Mouse (Mus musculus) right cerebral cortex, postnatal 4 days (tissue): Measurements from ENCODE around the gene Chchd6.

Experiments used
- DNase-seq: peaks from one replicate; pipeline ENCODE4 v3.0.0-alpha.2; 2022

Gene Chchd6

GRCm38 (mm10) chr6:89353101-89353500 lies 242.4 kb downstream of the Chchd6 start:
- no peak for DNase-seq

GRCm38 (mm10) chr6:89351441-89352137 lies 243.9 kb downstream of the Chchd6 start:
- DNase-seq: peak; percentile 58

- DNase-seq: no peak
Observed at GRCm38 (mm10) chr6:89350520-89350919, 244.9 kb downstream of the Chchd6 start.

- no peak for DNase-seq
Observed at GRCm38 (mm10) chr6:89350037-89350515, 245.4 kb downstream of the Chchd6 start.

GRCm38 (mm10) chr6:89348363-89348762 lies 247.1 kb downstream of the Chchd6 start:
- DNase-seq: peak; percentile 43

GRCm38 (mm10) chr6:89347792-89348191 lies 247.7 kb downstream of the Chchd6 start:
- no peak for DNase-seq

- DNase-seq: no peak
Observed at GRCm38 (mm10) chr6:89345855-89346254, 249.6 kb downstream of the Chchd6 start.

- no peak for DNase-seq
Observed at GRCm38 (mm10) chr6:89345486-89345785, 250.0 kb downstream of the Chchd6 start.

- peak; percentile 56 for DNase-seq
Observed at GRCm38 (mm10) chr6:89344613-89345485, 250.6 kb downstream of the Chchd6 start.

- no peak for DNase-seq
Observed at GRCm38 (mm10) chr6:89341981-89342380, 253.5 kb downstream of the Chchd6 start.

- DNase-seq: peak; percentile 62
Observed at GRCm38 (mm10) chr6:89339447-89339846, 256.0 kb downstream of the Chchd6 start.

- no peak for DNase-seq
Observed at GRCm38 (mm10) chr6:89338733-89339132, 256.7 kb downstream of the Chchd6 start.

GRCm38 (mm10) chr6:89337574-89337973 lies 257.9 kb downstream of the Chchd6 start:
- no peak for DNase-seq

GRCm38 (mm10) chr6:89333964-89334702 lies 261.3 kb downstream of the Chchd6 start:
- DNase-seq: no peak
